Mouse (Mus musculus) thymus, postnatal 10 days (tissue): ENCODE measurements around the gene Arfip2.
A peak's percentile ranks its signal among the peaks of the same experiment; 100 is the strongest.

Experiments used
- DNase-seq, 2 experiments: peaks; one replicate each; pipeline ENCODE4 v3.0.0; 2021; ENCODE audit warnings: low spot score in 2 of 2

Gene Arfip2

DNA sequence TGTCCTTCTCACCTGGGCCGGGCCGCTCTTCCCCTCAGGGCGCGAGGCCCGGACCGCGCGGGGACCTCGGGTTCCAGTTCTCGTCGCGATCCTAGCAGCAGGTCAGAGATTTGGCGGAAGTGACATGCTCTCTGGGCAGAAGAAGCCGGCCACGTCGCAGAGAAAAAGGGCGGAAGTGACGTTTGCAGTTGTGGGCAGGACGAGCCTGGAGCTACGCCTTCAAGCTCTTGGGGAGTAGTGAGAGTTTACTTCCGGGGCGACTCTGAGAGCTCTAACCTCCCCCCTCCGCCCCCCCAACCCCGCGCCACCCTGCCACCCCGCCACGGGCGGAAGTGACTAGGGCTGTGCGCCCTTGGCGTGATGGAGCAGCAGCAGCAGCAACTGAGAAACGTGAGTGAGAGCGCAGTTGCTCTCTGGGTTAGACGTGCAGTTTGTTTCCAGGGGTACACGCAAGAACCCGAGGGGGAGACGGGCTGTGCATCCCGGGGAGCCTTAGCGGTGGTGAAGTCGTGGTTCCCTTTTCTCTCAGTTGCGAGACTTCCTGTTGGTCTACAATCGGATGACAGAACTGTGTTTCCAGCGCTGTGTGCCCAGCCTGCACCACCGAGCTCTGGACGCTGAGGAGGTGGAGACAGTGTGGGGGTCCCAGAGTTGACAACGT lies at the start of gene Arfip2, which contains the start of gene Gm45799:
Arfip2 (minus strand) TSS at position 184 of the 661 bp plus-strand sequence.
Gm45799 (plus strand) TSS at position 320 of the 661 bp plus-strand sequence.
- peak; percentile 96 for DNase-seq

DNA sequence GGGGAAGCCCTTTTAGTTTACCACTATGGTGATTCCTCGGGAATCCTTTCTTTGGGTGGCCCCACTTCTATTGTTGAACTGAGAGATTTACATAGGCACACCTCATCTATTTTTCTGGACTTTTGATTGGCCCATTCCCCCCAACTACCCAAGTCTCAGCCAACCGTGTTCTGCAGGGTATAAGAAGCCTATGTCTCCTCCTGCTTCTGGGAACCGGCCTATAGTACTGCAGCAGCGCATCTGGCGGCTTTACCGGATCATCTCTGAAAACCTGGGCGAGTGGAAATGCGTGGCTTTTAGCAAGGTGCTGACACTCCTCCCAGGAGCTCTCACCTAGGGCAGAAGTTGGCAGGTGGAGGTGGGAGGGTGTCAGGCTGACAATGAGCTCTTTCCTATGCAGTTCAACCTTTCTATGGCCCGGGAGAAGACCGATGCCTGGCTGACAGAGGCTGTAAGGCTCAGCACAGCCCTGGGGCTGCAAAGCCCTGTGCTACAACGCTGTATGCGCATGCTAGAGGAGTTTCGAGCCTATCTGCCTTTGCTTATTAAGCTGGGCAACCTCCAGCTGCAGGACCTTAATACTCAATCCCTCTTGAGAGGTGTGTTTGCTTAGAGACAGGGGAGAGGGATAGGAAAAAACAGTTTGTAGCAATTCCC lies 45.5 kb upstream of the Arfip2 start:
- DNase-seq = no peak

DNA sequence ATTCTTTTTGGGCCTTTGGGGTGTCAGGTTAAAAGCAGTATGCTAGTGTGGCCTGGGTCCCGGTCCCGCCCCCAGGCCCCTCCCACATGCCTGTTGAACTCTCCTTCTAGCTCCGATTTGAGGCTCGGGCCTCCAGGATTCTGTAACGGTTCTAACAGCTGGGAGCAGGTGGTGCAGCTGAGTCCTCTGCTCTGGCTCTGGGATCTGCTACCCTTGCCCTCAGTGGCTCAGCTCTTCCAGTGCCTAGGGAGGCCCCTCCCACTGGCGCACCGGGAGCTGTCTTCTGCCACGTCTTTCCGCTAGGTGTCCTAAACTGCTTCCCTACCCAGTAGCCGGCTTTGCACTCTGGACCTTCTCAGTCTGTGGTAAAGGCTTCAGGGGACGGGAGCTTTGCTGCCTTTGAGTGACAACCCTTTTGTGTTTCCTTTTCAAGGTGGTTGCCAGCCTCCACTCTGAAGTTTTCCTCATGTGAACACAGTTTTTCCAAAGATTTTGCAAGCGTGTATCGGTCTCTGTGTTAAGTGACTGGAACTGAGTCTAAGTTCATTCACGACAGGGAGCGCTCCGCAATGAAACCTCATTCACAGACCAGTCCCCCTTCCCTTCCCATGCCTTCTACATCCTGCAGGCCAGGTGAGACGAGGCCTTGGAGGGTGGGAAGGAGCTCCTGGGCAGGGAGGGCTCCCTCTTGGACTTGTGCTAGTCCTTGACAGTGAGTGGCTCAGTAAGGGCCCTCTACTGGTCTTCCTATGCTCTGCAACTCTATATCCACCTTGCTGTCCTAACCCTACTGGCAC lies 10.6 kb upstream of the Arfip2 start, which contains the start of gene Dnhd1:
Dnhd1 (plus strand) TSS at position 189 of the 797 bp plus-strand sequence.
- peak; percentile 43 to 58 for DNase-seq

DNA sequence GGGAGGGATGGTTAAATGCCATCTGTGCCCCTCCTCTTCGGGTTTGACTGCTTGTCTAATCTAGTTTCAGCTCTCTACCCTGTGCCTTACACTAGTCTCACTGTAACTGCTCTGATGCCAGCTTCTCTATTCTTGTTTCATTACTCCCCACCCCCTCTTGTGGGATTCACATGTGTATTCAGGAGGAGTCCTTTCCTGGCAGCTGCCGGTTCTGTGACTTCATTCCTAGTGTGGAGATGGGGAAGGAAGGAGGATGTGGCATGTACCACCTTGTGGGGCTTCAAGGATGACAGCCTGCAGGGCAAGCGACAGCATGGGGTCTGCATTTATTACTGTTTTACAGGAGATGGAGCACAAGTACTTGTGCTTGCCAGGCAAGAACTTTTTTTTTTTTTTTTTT lies 1.7 kb upstream of the Arfip2 start:
- no peak for DNase-seq

DNA sequence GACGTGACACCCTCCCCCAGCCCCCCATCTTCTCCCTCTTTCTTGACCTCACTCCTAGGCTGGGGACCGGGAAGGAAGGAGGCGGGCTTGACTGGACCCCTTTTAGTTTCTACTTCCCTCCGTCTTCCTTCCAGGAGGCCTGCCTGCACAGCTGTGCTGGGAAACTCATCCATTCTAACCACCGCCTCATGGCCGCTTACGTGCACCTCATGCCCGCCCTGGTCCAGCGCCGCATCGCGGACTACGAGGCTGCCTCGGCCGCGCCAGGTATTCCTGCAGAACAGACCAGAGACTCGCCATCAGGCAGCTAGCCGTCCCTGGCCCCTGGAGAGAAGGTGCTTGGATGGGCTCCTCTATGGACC lies 659 bp upstream of the Arfip2 start:
- no peak for DNase-seq

DNA sequence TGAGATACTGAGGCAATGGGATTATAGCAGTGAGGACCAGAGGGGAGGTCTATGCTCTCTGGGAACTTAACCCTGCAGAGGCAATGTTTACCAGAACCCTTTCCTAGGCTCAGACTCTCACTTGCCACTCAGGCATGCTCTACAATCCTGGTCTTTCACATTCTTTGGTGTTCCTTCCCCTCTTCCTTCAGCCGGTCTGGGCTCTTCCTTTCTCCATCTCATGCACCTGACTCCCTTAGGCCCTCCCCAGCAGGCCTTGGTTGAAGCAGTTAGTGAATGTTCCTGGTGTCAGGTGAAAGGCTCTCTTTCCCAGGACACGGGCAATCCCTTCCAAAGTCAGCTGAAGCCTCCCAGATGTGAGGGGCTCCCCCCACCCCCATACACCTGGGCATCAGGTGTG lies 460 bp downstream of the Arfip2 start, which contains the start of gene Timm10b:
Timm10b (plus strand) TSS at position 301 of the 400 bp plus-strand sequence.
- DNase-seq = no peak

DNA sequence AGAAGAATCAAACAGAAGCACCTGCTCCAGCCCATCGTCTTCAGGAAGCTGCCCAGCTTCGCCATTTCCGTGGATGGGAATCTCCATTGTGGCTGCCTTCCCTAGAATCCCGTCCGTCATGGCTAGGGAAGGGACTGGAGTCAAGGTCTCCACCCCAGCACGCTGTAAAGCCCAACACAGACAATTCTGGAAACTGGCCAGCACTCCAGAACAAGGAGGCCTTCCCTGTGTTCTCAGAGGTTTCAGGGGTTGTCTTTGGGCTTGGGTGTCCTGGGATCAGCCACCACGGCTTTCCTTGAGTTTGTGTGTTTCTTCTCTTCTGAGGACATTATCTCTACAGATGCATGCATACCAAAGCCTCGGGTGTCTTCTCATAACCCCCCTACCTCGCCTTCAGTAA lies 912 bp downstream of the Arfip2 start:
- no peak for DNase-seq

DNA sequence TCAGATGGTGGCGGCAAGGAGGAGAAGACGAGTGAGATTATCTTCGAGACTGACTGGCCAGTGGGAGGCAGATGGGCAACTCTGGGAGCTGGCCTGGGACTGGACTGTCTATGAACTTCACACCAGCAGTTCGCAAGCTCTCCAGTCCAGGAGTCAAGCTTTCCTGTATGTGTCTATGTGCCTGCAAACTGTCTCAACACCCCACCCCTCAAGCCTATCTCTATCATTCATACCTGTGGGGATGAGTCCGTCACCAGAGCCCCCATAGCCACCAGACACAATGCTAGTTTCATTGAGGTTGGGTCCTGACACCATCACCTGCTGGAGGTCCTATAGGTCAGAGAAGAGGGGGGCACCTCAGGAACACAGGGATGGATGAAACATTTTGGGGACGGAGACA lies 1.4 kb downstream of the Arfip2 start:
- DNase-seq = no peak

DNA sequence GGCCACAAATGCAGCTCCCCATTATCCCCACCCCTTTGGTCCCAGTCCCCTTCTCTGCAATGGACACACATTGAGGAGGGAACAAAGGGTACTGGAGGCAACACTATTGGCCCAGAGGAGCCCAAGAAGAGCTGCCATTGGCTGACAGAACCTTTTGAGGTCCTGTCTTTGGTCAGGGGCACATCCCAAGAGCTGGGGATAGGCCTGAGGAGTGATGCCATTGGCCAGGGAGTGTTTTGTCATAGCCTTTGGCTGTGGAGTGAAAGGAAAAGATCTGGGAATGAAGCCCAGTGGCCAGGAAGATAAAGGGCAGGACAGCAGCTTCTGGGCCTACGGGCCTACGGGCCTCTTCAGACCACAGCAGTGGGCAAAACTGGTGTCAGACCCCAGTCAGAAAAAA lies 4.5 kb downstream of the Arfip2 start:
- no peak for DNase-seq

DNA sequence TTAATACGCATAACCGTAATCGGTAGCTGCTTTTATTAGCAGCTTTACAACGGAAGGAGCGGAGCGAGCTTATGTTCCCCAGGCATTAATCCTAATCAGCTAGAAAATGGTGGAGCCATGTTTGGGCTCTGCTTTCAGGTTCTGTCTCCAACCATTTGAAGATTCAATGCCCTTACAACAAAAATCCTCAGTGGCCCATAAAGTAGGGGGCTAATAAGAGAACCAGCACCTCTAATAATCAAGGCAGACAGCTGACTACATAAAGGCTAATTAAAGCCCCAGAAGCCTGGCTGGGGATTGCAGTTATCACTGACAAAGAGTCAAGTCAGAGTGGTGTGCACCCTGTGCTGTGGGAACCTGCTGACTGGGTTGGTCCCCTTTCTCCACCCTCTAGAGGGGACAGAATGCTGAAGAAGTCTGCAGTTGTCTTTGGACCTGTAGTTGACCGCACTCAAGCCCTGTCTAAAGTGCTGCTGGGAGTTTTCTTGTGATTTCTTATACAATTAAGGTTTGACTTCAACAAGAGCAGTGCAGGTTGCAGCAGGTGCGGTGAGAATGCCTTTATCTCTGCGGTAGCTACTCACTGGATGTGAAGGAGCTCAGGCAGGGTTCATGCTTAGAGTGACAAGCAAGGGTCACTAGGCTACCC lies 5.8 kb downstream of the Arfip2 start:
- DNase-seq = no peak

DNA sequence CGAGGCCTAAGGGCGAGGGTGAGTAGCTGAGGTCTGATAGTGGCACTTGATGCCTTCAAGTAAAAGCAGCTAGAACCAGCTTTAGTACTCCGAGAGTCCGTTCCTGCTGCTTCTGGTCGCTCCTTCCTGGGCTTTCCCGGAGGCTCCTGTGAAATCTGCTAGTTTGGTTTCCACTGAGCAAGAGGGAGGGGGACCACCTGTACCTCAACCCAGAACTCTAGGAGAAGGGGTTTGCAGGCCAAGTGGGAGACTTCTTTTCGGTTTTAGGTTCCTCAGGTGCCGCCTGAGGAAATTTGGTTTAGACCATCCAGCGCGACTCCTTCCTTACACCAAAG lies 6.4 kb downstream of the Arfip2 start:
- DNase-seq = no peak

DNA sequence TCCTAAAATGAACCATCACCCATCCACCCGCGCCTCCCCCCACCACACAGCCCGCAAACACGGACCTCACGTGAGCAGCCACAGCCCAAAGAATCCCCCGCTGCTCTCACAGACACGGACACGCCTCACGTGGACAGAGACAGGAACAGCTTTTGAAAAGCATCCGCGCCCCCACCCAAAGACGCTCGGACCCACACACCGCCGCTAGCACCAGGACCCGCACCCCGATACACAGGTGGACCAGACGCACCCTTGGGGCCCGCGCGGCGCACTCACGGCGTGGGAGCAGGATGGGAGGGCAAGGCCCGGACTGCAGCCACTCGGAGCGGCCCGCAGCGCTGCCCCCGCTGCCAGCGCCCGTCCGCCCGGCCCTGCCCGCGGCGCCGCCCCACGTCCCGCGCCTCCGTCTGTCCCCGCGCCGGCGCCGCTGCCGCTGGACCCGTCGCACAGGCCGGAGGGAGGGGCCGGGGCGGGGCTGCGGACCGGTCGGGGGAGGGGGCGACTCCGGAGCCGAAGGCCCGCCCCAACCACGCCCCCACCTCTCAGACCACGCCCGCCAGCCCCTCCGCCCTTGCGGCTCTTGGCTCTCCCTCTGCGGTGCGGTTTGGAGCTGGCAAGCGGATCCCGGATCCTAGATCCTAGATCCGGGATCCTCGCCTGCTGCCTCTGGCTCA lies 7.0 kb downstream of the Arfip2 start, which contains the start of gene Trim3:
Trim3 (minus strand) TSS at position 445 of the 674 bp plus-strand sequence.
- DNase-seq = peak; percentile 67 to 75

DNA sequence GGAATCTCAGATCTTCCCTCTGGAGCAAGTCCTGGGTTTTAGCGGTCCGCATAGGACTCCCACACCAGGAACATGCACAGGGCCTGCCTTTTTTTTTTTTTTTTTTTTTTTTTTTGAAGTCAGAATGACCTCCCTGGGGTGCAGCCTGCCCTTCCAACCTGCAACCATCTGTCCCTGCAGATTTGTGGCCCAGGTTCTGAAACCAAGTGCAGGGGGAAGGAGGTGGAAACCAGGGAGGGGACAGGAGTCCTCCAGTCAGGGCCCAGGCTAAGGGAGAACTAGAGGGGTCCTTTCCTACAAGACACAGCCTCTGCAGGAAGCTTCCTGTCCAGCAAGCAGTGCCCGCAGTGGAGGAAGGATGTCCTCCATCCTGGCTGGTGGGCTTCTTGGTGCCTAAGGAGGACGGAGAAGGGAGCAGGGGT lies 7.7 kb downstream of the Arfip2 start:
- DNase-seq = no peak

DNA sequence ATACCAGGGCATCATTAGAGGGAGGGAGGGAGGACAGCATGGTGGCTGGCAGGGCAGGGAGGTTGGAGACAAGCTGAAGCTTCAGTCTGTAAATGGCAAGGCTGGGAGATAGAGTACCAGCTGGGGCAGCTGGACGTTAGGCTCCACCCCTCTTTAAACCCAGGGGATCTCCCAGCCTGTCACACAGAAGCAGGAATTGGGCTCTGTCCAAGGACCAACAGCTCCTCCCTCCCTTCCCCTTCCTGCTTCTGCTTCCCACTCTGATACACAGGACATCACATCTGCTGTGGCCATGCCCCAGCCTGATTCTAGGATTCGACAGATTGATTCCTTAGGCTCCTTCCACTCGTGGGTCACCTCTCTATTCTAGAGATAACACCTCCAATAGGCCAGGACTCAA lies 11.6 kb downstream of the Arfip2 start:
- no peak for DNase-seq

DNA sequence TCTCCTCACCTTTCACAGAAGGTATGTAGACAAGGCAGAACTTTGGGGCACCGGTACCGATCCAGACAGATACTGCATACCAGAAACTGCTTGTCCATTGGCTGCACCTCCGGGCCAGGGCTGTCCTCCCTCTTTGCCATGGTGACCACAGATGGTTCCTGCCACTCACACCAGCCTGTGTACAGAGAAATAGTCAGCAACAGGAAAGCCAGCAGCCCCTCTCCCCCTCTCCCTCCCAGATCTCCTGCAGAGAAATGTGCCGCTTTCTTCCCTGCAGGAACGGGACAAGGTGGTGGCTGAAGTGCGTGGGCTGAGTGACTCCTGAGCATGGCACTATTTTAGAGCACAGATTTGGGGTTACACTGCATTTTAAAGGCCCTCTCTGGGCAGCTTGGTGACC lies 14.8 kb downstream of the Arfip2 start:
- no peak for DNase-seq

DNA sequence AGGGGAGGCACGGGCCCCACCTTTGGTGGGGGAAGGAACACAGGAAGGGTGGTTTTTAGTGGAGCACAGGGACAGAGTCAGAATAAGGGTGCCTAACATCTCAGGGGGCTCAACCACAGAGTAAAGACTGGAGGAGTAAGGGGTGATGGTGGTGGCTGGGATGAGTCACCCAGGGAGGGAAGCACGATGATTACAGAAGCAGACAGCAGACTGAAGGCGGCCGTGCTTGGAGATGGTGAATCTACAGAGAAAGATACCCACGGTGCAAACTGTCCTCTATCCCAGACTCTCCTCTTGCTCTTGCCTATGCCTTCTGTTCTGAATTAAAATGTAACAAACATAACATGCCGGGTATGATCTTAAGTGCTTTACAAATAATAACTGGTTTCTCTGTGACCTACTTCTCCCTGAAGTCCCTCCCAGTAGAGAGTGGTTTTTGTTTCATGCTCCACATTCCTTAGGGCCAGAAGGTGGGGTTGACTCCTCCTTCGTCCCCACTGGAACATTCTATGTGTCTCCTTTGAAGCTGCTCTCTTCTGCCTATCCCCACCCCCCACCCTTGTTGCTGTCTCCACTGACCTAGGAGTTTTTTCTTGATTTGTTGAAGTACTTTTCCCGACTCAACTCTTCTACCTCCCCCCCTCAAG lies 18.4 kb downstream of the Arfip2 start:
- no peak for DNase-seq

DNA sequence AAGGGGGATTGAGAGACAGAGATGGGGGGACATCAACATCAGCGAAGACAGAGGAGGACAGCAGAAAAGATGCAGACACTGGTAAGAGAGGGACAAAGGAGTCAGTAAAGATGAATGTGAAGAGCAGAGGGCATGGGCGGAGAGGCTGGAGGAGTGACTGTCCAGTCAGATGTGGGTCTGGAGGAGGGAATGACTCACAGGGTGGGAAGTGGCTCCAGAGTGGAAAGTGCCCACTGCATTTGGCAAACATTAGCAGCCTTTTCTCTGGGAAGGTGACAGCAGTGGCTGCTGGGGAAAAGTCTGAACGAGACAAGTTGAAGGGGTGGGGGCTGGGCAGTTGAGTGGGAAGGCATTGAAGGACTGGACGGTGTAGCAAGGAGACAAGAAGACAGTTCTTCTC lies 19.2 kb downstream of the Arfip2 start:
- DNase-seq = no peak

DNA sequence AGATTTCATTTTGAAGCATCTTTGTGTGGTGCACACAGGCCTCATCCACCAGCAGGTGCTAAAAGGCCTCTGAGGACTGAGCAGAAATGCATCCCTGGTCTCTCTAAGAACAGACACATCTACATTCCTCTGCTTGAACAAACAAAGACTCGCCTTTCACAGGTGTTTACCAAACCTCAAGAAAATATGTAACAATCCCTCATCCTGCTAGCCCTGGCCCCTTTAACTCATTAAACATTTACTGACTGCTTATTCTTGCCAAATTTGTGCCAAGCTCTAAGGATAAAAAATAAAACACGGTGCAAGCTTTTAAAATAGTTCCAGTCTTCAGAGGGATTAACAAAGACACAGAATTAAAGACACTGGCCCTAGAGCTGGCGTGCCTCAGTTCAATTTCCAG lies 20.5 kb downstream of the Arfip2 start:
- DNase-seq = no peak

DNA sequence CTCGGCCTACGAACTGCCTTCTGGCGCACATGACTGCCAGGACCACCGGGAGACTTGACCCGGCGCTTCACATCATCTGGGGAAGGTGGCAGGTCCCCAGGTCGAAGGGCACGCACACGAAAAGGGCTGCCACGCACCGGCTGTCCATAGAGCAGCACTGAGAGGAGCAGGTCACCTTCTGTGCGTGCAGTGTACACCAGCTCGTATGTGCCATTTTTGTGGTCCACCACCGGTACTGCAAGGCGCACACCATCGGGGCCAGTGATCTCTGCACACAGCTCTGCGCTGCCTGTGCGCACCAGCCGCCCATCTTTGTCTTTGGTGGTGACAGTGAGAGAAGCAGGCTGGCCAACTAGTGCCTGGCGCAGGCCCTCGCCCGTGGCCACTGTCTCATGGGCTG lies 22.4 kb downstream of the Arfip2 start:
- no peak for DNase-seq

DNA sequence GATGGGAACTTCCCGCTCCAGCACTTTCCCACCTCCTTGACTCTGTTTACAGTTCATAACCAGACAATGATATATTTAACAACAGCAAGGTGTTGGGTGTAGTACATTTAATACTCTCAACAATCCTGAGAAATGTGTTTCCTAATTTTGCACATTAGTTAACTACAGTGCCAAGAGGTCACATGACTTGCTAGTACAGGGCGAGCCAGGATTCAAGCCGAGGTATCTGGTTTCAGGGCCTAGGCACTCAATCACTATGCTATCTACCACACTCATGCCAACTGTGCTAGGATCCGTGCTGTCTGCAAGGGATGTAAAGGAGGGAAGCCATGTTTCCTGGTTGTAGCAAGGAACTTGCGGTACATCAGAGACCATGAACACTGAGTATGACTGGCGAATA lies 23.7 kb downstream of the Arfip2 start:
- DNase-seq = no peak

DNA sequence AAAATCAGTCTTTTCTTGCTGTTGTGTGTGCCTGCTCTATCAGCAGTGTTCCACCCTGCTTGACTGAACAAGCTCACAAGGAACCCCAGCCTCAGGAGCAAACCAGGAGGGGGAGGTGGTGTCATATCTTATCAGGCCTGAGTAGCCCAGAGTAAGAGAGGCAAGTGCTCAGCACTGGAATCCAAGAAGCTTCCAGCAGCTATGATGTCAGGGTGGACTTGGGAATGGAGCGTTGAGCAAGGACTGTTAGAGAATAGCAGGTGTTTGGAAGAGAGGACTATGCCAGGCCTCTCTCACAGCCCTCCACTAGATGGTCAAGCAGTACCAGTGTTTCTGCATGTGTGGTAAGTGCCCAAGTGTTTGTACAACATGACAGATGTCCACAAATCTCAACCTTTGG lies 24.5 kb downstream of the Arfip2 start:
- no peak for DNase-seq
